Mouse (Mus musculus): Measurements from ENCODE around the gene Tlr6.
A peak's percentile ranks its signal among the peaks of the same experiment; 100 is the strongest.

Tlr6 gene

GRCm38 (mm10) chr5:64932215-64932614 lies 27.7 kb downstream of the Tlr6 start:
- DNase-seq (ENCODE audit: low read depth): no peak

- DNase-seq (ENCODE audit: low read depth): peak; percentile 47
Observed at GRCm38 (mm10) chr5:64922891-64923381, 37.0 kb downstream of the Tlr6 start.

- peak; percentile 67 for DNase-seq (ENCODE audit: low read depth)
Observed at GRCm38 (mm10) chr5:64918616-64919597, 41.0 kb downstream of the Tlr6 start.

GRCm38 (mm10) chr5:64917721-64918120 lies 42.2 kb downstream of the Tlr6 start:
- no peak for DNase-seq (ENCODE audit: low read depth)

- no peak for DNase-seq (ENCODE audit: low read depth)
Observed at GRCm38 (mm10) chr5:64917161-64917560, 42.7 kb downstream of the Tlr6 start.

- DNase-seq (ENCODE audit: low read depth): no peak
Observed at GRCm38 (mm10) chr5:64908585-64909284, 51.2 kb downstream of the Tlr6 start.

GRCm38 (mm10) chr5:64907906-64908305 lies 52.0 kb downstream of the Tlr6 start:
- no peak for DNase-seq (ENCODE audit: low read depth)

GRCm38 (mm10) chr5:64905516-64906271 lies 54.2 kb downstream of the Tlr6 start:
- DNase-seq (ENCODE audit: low read depth): no peak
